Mouse (Mus musculus) neutrophil, adult 5-6 weeks (primary cell): ENCODE measurements at regions not wholly inside any gene's neighbourhood (a gene's known extent, or its start where the extent isn't known, plus 50 kb on each side); places are given as distances from the start of the nearest gene placed in this dataset.

Experiments used
- ATAC-seq: fragments of 151-379, 151-347 bp; 2 replicates; pipeline ENCODE4 v1.8.0; 2017; ENCODE audit warnings: mild to moderate bottlenecking, moderate TSS enrichment; ENCODE audit not compliant: insufficient number of reproducible peaks, poor library complexity, low FRiP score, severe bottlenecking; ENCODE audit errors: extremely low read depth

GRCm38 (mm10) chr2:77358176-77358575, 77.8 kb upstream of the Sestd1 start:
- no peak for ATAC-seq

- no peak for ATAC-seq
Measured at GRCm38 (mm10) chr2:77356798-77357197, 76.4 kb upstream of the Sestd1 start.

GRCm38 (mm10) chr2:77351987-77352628, 71.7 kb upstream of the Sestd1 start:
- ATAC-seq: no peak

- no peak for ATAC-seq
Measured at GRCm38 (mm10) chr2:77347027-77347426, 66.6 kb upstream of the Sestd1 start.

- ATAC-seq: no peak
Measured at GRCm38 (mm10) chr2:77343736-77344440, 63.5 kb upstream of the Sestd1 start.

- no peak for ATAC-seq
Measured at GRCm38 (mm10) chr2:77342416-77342815, 62.0 kb upstream of the Sestd1 start.

GRCm38 (mm10) chr2:77341575-77342332, 61.4 kb upstream of the Sestd1 start:
- ATAC-seq: peak; percentile 51; the same call in 1 of the 2 replicates

GRCm38 (mm10) chr2:77340076-77340475, 59.7 kb upstream of the Sestd1 start:
- ATAC-seq: no peak

- no peak for ATAC-seq
Measured at GRCm38 (mm10) chr2:77337786-77338406, 57.5 kb upstream of the Sestd1 start.

GRCm38 (mm10) chr2:77337318-77337717, 56.9 kb upstream of the Sestd1 start:
- ATAC-seq: no peak

GRCm38 (mm10) chr2:77336810-77337209, 56.4 kb upstream of the Sestd1 start:
- ATAC-seq: no peak

GRCm38 (mm10) chr2:77334706-77335105, 54.3 kb upstream of the Sestd1 start:
- no peak for ATAC-seq

- no peak for ATAC-seq
Measured at GRCm38 (mm10) chr2:77333394-77334079, 53.1 kb upstream of the Sestd1 start.
